ENCODE assay signal across 9 mouse cellular contexts in the genomic region with DNA sequence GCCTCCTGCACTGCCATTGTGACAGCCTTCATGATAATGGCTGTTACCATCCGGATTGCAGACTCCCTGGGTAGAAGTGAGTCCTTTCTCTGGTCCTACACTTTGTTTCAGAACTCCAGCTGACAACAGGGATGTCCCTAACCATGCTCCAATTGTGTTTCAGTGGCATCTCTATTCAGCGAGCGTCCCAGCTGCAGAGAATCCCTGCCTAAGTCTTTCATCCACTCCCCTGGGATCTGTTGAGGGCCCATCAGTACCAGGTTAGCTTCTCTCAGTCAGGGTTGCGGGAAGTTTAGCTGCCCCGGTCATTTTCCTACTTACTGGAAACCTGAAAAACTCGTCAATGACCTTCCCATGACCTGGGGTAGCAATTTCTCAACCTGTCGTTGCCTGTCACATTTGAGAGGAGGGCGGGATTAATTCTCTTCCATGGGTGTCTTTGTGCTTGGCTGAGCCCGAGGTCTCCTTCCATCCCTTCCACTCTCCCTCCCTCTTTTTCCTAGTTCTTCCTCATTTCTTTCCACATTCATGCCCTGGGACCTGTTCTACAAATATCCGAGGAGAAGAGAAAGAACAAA.
A peak's percentile ranks its signal among the peaks of the same experiment; 100 is the strongest.
DNase-seq lines count a peak whose midpoint lies in the region; ATAC-seq lines count a peak whose summit lies in the region.
"Had no signal": no experiment of that assay in that cellular context is flagged by ENCODE, and none has a peak within 500 bp of the region (broad histone marks: within the 10 kb centered on the region; RNA-seq: fewer than 3 reads in every experiment).

No protein-coding gene starts in this region.

- no peaks in the 10 kb centered on the region for H3K27me3 ChIP-seq in midbrain, embryonic 11.5 days (ENCODE audit: control insufficient read depth, insufficient read depth, low read length)
- H3K27me3 ChIP-seq in midbrain, embryonic 16.5 days (ENCODE audit: control insufficient read depth, insufficient read depth, low read depth, low read length): no peaks in the 10 kb centered on the region
- no peaks in the 10 kb centered on the region for H3K27me3 ChIP-seq in embryonic facial prominence, embryonic 12.5 days
- H3K27me3 ChIP-seq in forebrain, embryonic 13.5 days: no peaks in the 10 kb centered on the region

- H3K9me3 ChIP-seq in midbrain, embryonic 11.5 days (ENCODE audit: control insufficient read depth, low read length): no peaks in the 10 kb centered on the region
- H3K9me3 ChIP-seq in midbrain, embryonic 16.5 days (replicated peaks; ENCODE audit: control insufficient read depth, low read length, poor library complexity, severe bottlenecking): no peaks in the 10 kb centered on the region
- no peaks in the 10 kb centered on the region for H3K9me3 ChIP-seq in embryonic facial prominence, embryonic 12.5 days
- no peaks in the 10 kb centered on the region for H3K9me3 ChIP-seq in forebrain, embryonic 13.5 days (replicated peaks)
- H3K9me3 ChIP-seq: G1E had no signal

- ATAC-seq in midbrain, embryonic 11.5 days (ENCODE audit: low FRiP score): no peak
- ATAC-seq in midbrain, embryonic 16.5 days: no peak
- no peak for ATAC-seq in embryonic facial prominence, embryonic 12.5 days (ENCODE audit: insufficient number of reproducible peaks, insufficient read depth, low FRiP score, low TSS enrichment)
- no peak for ATAC-seq in forebrain, embryonic 13.5 days
- ATAC-seq: hindbrain, embryonic 16.5 days had no signal

- no peak overlapping the region for H3K27ac ChIP-seq in midbrain, embryonic 11.5 days (ENCODE audit: low read depth, low read length)
- no peak overlapping the region for H3K27ac ChIP-seq in midbrain, embryonic 16.5 days (ENCODE audit: low read length)
- H3K27ac ChIP-seq in embryonic facial prominence, embryonic 12.5 days: peak overlapping the region; percentile 47; the same call in 1 of the 2 replicates
- no peak overlapping the region for H3K27ac ChIP-seq in forebrain, embryonic 13.5 days

- H3K4me1 ChIP-seq in midbrain, embryonic 11.5 days (ENCODE audit: control insufficient read depth, insufficient read depth, low read length): no peaks in the 10 kb centered on the region
- H3K4me1 ChIP-seq in midbrain, embryonic 16.5 days (ENCODE audit: control insufficient read depth, insufficient read depth, low read length): no peaks in the 10 kb centered on the region
- peaks cover 36% of the 10 kb centered on the region for H3K4me1 ChIP-seq in embryonic facial prominence, embryonic 12.5 days
- no peaks in the 10 kb centered on the region for H3K4me1 ChIP-seq in forebrain, embryonic 13.5 days

- 57% methylated on average over 10 of the region's 10 CpGs for WGBS in midbrain, embryonic 11.5 days
- 64% methylated on average over 10 of the region's 10 CpGs for WGBS in midbrain, embryonic 16.5 days
- 47% methylated on average over 10 of the region's 10 CpGs for WGBS in embryonic facial prominence, embryonic 12.5 days
- 62% methylated on average over 10 of the region's 10 CpGs for WGBS in forebrain, embryonic 13.5 days

- H3K36me3 ChIP-seq in midbrain, embryonic 11.5 days (ENCODE audit: control insufficient read depth, insufficient read depth, low read length): no peaks in the 10 kb centered on the region
- no peaks in the 10 kb centered on the region for H3K36me3 ChIP-seq in midbrain, embryonic 16.5 days (ENCODE audit: control insufficient read depth, insufficient read depth, low read length)
- H3K36me3 ChIP-seq in embryonic facial prominence, embryonic 12.5 days: no peaks in the 10 kb centered on the region
- H3K36me3 ChIP-seq in forebrain, embryonic 13.5 days (ENCODE audit: poor library complexity, severe bottlenecking): no peaks in the 10 kb centered on the region
- H3K36me3 ChIP-seq: G1E had no signal

- H3K4me2 ChIP-seq in midbrain, embryonic 11.5 days: no peak overlapping the region
- no peak overlapping the region for H3K4me2 ChIP-seq in midbrain, embryonic 16.5 days (ENCODE audit: low read length)
- no peak overlapping the region; the same call in 1 of the 2 replicates for H3K4me2 ChIP-seq in embryonic facial prominence, embryonic 12.5 days (replicated peaks)
- H3K4me2 ChIP-seq in forebrain, embryonic 13.5 days: no peak overlapping the region

- peak; percentile 78 for DNase-seq in midbrain, embryonic 11.5 days (ENCODE audit: low spot score, missing footprints)
- peak; percentile 33 for DNase-seq in kidney, postnatal 14 days
- no peak for DNase-seq in cerebellum, adult 9-10 months
- no peak for DNase-seq in layer of hippocampus, adult 9-11 months

- no peak overlapping the region for H3K9ac ChIP-seq in midbrain, embryonic 11.5 days (ENCODE audit: low read length)
- no peak overlapping the region for H3K9ac ChIP-seq in midbrain, embryonic 16.5 days (ENCODE audit: low read depth, low read length)
- no peak overlapping the region for H3K9ac ChIP-seq in embryonic facial prominence, embryonic 12.5 days
- H3K9ac ChIP-seq in forebrain, embryonic 13.5 days: no peak overlapping the region

- H3K4me3 ChIP-seq in midbrain, embryonic 11.5 days (ENCODE audit: low read depth, low read length): no peak overlapping the region
- H3K4me3 ChIP-seq in midbrain, embryonic 16.5 days (ENCODE audit: low read depth, low read length): no peak overlapping the region
- H3K4me3 ChIP-seq in embryonic facial prominence, embryonic 12.5 days: no peak overlapping the region
- no peak overlapping the region for H3K4me3 ChIP-seq in forebrain, embryonic 13.5 days

Comparison
In these comparisons a context has a peak if more than half of its experiments do, and no peak if none do; other contexts are left out.
1. DNase-seq: peak in midbrain, embryonic 11.5 days (single experiment) and kidney, postnatal 14 days (single experiment); none in cerebellum, adult 9-10 months (single experiment) and layer of hippocampus, adult 9-11 months (single experiment).